Mouse (Mus musculus) frontal cortex, postnatal 10 days (tissue): ENCODE results near the gene Tnp2.
"Not testable (repeated sequence)": the region's sequence is repeated elsewhere in the genome, so short reads cannot be mapped to it uniquely, and the experiment has no call there.

ENCODE experiments used
- DNase-seq, 2 experiments: peaks; one replicate each; pipeline ENCODE4 v3.0.0; 2022; ENCODE audit warnings: low spot score in 2 of 2, mixed read lengths in 1 of 2

Gene Tnp2

DNA sequence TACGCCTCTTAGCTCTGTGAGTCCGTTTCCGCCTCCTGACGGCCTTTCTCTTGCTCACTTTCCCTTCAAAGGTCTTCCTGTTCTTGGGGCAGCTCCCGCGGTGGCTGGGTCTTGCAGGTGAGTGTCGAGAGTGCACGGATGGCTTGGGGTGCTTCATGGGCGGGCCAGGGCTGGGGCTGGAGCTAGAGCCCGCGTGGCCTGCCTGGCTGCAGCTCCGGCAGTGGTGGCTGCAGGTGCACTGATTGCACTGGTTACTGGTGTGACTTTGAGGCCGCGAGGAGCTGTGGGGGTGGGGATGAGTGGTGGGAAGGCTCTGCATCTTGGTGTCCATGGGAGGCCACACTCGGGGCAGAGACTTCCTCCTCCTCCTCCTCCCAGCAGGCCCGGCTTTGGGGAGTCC, at the start of gene Tnp2:
Gene Tnp2 (minus strand): TSS at position 390 of the 400 bp plus-strand sequence.
- no peak for DNase-seq

DNA sequence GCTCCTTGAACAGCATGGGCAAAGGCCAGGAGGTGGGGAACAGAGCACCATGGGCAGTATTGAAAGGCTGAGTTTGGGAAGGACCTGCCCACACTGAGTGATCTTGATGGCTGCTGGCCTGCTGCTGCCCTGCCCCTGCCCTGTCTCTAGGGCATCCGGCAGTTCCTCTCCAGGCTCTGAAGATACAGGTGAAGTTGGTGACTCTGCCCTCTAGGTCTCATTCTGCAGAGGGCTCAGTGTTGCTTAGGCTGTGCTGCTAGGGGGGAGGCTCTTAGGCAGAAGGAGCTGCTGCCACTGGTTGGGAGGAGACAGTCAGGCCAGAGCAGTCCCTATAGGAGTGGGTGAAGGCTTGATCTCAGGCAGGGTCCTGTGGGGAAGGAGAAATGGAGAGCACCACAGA, 49.4 kb upstream of the Tnp2 start:
- no peak for DNase-seq

GRCm38 (mm10) chr16:10837250-10837649, 48.8 kb upstream of the Tnp2 start:
- DNase-seq, result no peak

DNA sequence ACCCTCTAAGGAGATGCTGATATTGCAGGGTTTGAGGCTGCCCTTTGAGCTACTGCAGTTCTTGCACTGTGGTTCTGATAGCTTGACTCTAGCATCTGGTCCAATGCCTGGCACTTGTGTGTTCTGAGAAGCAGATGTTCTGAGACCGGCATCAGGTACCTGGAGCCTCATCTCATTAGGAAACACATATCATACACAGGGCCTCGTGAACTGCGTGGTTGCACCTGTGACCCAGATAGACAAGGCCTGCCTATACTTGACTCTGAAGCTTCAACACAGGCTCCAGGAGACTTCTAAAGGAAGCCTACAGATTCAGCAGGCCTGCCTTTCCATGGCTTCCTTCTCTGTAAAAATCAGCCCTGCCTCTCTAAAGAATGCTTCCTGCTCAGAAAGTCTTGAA, 47.9 kb upstream of the Tnp2 start:
- no peak for DNase-seq

DNA sequence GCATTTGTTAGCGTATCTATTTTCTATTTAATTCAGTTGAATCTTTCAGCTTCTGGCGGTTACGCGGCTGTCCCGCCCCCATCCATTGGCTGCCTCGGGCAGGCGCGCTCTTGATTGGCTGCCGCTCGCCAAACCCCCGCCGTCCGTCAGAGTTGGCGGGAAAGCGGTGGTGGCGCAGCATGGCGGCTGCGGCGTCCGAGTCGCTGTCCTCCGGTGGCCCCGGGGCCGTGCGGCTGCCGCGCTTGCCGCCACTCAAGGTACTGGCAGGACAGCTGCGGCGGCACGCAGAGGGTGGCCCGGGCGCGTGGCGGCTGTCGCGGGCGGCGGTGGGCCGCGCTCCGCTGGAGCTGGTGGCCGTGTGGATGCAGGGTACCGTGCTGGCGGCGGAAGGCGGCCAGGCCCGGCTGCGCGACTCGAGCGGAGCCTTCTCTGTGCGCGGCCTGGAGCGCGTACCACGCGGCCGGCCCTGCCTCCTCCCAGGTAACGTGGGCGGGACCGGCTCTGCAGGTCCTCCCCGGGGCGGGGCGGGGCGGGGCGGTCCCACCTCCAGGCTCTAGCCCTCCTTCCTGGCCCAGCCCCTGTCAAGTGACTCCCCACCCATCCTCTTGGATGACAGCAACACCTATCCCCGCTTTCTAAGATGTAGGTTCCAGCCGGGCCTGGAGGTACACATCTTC, 46.6 kb upstream of the Tnp2 start, which contains the start of gene Rmi2:
Gene Rmi2 (plus strand): TSS at position 149 of the 677 bp plus-strand sequence.
- DNase-seq, result peak; percentile 61 to 82

DNA sequence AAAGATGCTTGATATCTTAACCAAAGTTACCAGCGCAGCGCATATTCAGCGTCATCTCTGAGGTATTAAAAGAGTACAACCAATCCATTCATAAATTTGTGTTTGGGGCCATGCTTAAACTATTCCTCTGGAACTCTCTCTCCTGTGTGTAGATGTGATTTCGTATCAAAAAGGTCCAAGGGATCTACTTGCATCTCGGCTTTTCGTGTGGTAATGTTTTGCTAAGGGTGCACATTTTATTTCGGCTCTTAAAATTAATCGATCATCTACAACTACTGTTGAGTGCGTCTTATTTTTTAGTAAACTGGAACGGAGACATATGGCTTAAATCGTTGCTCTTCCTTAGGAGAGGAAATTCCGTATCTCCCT, 46.1 kb upstream of the Tnp2 start:
- no peak for DNase-seq

DNA sequence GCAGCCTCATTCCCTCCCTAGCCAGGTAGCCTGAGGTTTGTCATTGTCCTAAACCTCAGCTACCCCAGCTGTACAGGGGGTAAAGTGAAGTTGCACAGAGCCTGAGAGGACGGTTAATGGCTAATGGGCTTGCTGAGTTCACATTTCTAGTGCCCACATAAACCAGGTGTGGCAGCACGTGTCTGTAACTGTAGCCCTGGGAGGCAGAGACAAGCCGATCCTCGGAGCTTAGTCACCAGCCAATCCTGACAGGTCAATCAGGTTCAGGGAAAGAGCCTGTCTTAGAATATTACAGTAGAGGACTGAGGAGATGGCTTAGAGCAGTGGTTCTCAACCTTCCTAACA, 40.0 kb upstream of the Tnp2 start:
- DNase-seq, result no peak

- no peak for DNase-seq
Measured at GRCm38 (mm10) chr16:10827766-10828460, 39.5 kb upstream of the Tnp2 start.

DNA sequence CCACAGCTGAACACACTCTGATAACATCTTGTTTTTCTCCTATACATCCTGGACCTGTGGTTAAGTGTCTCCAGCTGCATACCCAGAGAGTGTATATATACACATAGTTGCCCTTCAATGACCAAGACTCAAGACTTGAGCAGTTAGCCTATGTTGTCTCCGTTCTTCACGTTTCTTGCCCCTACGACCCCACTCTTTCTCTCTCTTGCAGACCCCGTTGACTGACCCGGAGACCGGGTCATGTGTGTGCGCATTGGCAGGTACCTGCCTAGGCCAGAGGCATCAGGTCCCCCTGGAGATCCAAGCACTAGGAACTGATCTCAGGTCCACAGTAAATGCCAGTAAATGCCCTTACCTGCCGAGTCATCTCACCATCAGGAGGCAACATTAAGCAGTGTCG, 38.8 kb upstream of the Tnp2 start:
- DNase-seq, result no peak

GRCm38 (mm10) chr16:10825840-10826239, 37.4 kb upstream of the Tnp2 start:
- DNase-seq, result no peak

- DNase-seq, result no peak
Measured at GRCm38 (mm10) chr16:10824536-10824935, 36.1 kb upstream of the Tnp2 start.

DNA sequence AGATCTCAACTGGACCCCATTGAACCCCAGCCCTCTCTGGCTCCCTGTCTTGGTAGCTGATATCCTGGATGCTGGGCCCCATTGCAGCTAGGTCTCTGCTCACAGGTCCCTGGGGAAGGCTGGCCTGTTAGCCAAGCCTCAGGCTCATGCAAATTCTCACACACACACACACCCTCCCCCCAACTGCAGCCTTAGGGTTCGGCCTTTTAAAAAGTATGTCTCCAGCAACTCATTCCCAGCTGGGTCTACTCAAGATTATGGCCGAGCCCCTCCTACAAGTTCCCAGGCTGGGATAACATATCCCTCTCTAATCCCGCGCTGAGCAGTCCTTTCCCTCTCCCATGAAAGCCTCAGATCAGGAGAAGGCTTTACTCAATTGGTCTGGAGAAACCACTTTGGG, 32.9 kb upstream of the Tnp2 start:
- DNase-seq, result no peak

DNA sequence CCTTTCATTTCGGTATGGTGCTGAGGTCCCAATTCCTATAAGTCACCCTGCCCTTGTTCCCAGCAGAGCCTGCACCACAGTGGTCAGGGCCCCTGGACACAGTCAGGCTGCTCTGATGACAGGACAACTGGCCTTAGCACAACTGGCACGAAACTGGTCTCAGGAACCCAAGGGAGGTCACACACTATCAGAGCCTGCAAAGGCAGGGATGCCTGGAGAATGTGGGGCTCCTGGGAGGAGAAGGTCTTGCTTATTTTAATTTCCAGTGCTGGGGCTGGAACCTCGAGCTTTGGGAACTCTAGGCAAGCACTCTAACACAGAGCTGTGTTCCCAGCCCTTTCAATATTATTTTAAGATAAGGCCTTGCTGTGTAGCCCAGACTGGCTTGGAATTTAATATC, 31.5 kb upstream of the Tnp2 start:
- no peak for DNase-seq

GRCm38 (mm10) chr16:10818579-10819135, 30.2 kb upstream of the Tnp2 start:
- DNase-seq, result no peak

- DNase-seq, result no peak
Measured at GRCm38 (mm10) chr16:10814864-10815263, 26.4 kb upstream of the Tnp2 start.

DNA sequence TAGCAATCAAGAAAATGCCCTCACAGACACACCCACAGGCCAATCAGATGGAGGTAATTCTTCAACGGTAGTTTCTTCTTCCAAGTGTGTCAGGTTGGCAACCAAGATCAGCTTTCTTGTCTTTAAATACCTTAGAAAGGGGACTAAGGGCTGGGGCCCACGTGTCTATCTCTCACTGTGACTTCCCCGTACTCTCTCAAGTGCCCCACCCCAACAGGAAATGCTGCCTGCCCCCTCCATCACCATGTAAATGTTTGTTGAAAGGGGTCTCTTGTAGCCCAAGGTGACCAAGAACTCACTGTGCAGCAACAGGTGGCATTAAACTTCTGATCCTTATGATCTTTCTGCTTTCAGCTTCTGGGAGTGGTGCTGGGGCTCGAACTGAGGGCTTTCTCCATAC, 25.3 kb upstream of the Tnp2 start:
- no peak for DNase-seq

DNA sequence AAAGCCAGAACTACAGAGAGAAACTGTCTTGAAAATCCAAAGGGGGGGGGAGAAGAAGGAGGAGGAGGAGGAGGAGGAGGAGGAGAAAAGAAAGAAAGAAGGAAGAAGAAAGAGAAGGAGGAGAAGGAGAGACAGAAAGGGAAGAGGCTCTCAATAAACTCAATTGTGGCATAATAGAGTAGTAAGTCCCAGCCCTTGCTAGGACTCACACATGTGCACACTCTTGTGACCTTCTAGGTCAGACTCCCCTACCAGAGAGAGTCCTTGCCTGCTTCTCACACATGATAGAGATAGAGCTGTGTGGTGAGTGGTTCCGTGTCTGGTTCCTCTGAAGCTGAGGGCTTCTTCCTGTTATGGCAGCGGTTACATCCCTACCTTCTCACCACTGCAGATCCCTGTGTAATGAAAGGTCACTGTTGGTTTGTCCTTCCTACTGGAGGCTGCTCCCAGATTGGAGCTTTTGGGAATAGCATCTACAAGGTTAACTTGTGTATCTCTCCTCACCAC, 24.5 kb upstream of the Tnp2 start, which contains the start of gene Gm11172:
Gene Gm11172 (plus strand): TSS at position 51 of the 507 bp plus-strand sequence.
- DNase-seq, result no peak

DNA sequence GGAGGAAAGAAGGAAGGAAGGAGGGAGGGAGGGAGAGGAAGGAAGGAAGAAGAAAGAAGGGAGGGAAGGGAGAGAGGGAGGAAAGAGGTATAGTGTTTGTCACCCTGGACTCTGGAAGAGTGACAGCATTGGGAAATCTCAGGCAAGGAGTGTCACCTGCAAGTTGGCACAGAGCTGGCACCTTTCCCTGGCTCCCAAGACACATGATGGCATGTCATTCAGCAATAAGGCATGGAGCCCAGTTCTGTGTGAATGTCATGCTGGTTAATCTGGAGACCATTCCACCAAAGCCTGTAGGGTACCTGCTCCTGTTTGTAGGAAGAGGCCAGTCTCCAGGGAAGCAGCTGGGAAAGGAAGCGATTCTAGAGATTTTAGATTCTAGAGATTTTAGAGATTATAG, 21.9 kb upstream of the Tnp2 start:
- no peak for DNase-seq

DNA sequence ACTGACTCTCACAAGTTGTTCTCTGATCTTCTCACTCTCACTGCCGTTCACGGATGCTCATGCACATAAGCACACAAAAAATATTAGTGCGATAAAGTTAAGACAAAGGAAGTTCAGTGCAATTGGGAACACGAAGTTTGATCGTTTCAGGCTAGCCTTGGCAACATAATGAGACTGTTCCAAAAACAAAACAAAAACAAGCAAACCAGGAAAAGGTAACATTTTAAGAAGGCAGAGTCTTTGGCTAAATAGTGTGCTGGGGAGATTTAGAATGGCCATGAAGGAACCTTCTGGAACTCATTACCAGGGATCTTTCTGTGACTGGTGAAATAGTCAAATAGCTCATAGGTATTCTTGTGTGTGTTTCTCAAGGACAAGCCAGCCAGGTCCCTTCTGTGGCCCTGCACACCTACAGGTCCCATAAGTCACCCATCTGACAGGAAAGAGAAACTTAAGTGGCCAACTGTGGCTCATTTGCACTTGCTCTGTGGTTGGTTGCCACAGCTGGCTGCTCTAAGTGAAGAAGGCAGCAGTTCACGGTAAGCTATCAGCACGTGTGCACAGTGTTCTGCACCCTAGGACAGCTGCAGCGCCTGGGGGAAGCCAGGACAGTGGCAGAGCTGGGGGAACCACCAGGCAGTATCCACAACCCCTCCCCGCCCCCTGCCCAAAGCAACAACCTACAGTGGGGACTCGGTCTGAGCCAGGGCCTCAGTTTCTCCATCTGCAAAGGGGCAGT, 17.5 kb upstream of the Tnp2 start, which contains the start of gene Prm1:
Gene Prm1 (minus strand): TSS at position 51 of the 739 bp plus-strand sequence.
- DNase-seq, result no peak

DNA sequence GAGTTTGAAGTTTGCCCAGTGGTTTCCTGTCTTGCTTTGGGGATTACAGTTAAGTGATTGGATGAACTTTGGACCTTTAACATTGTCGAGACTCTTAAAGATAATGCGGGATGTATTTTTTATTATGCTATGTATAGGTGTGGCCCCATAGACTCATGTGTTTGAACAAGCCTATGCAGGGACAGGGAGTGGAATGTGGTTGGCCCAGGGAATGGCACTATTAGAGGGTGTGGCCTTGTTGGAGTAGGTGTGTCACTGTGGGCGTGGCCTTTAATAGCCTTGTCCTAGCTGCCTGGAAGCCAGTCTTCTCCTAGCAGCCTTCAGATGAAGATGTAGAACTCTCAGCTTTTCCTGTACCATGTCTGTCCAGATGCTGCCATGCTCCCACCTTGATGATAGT, 14.0 kb upstream of the Tnp2 start:
- DNase-seq, result not testable (repeated sequence)

GRCm38 (mm10) chr16:10796034-10796433, 7.6 kb upstream of the Tnp2 start, which contains the start of gene Prm2:
Gene Prm2, minus strand, starts transcription at chr16:10796134.
- no peak for DNase-seq

- DNase-seq, result no peak
Measured at GRCm38 (mm10) chr16:10790702-10791101, 2.2 kb upstream of the Tnp2 start, which contains the start of gene Prm3. Gene Prm3, minus strand, starts transcription at chr16:10790914.
